Mouse (Mus musculus) heart, adult 18-20 months (tissue): ENCODE results near the gene Hmmr. TPM values are rescaled to one million over a fixed set of nuclear protein-coding genes. Genes with fewer than 3 reads are reported as not detected.
"Not testable (repeated sequence)": the region's sequence is repeated elsewhere in the genome, so short reads cannot be mapped to it uniquely, and the experiment has no call there.

Experiments
- DNase-seq, 2 experiments: peaks; one replicate each; pipeline ENCODE4 v3.0.0; 2021 to 2022; ENCODE audit warnings: mixed read lengths in 1 of 2
- long read RNA-seq, 2 experiments: library from polyadenylated mRNA; stranded (forward); transcript quantifications; one replicate each; pipeline ENCODE4 v2.0.0; 2021
- total RNA-seq, 2 experiments: library from RNA; stranded (reverse); gene quantifications; 2 replicates each; pipeline ENCODE4 v1.2.3; 2021

Hmmr gene
- total RNA-seq, result under 1 TPM; 0.25 to 0.49 TPM
- long read RNA-seq, experiment 1, result 0 reads
- long read RNA-seq, experiment 2, result 0 reads

DNA sequence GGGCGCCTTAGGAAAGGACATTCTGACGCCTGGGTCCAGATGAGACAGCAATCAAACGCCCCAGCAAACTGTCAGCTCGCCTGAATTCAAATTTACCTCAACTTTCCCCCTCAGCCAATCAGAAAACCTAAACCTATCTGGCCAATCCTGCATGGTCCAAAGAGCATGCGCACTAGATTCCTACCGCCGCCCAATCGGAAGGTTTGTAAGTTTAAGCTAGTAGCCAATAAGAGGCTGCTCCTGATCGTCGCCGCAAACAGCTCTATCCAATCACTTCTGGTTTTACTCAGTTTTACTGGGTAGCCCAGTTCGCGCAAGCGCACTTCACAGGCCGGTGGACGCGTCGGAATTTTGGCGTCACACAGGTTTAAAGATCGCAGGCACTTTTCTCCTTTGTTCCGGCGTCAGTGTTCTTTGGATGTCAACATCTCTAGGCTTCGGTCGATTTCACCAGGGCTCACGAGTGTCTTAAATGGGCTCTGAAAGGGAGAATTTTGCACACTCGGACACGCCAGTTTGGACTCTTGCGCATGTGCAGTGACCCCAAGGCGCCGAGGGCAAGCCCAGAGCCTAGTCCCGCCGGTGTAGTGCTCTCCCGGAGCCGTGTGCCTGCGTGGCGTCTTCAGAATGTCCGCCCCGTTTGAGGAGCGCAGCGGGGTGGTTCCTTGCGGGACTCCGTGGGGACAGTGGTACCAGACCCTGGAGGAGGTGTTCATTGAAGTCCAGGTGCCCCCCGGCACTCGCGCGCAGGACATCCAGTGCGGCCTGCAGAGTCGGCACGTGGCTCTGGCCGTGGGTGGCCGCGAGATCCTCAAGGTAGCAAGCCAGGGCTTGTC lies at the start of gene Hmmr, which contains the start of gene Nudcd2:
Gene Hmmr, minus strand, starts transcription at position 84 of the 836 bp plus-strand sequence.
Gene Nudcd2, plus strand, starts transcription at position 329 of the 836 bp plus-strand sequence.
- peak; percentile 94 to 97 for DNase-seq

GRCm38 (mm10) chr11:40781857-40782256 lies 48.6 kb upstream of the Hmmr start:
- DNase-seq, result no peak

- DNase-seq, result peak in 1 of 2 experiments; percentile 43
Observed at GRCm38 (mm10) chr11:40775315-40776269, 42.4 kb upstream of the Hmmr start.

DNA sequence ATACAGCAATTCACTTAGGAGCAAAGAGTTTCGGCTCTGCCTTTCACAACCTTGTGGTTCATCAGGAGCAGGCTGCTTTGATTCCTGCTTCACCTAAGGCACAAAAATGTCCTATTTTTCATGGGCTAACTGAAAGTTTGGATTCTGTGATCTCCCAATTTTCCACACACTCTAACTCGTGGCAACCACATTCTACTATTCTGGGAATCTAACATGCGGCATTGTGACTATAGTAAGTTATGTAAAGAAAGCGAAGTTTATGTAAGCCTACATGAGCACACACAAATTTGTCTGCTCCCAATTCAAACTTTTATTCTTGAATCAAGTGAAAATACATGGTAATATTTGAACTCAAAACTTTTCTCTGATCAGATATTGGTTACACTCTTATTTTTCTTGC lies 31.5 kb upstream of the Hmmr start:
- DNase-seq, result no peak

DNA sequence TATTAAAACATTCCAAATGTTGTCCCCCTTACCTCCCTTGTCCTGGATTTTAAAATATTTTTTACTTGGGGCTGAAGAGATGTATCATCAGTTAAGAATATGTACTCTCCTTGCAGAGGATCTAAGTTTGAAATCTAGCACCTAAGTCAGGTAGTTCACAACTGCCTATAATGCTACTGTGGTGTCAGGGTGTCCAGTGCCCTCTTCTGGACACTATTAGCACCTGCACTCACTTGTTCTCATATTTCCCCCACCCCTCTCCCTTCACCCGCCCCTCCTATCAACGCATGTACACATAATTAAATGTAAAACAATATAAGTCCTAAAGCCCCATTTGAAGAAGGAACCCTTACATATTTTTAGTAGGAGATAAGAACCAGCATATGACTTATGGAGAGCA lies 30.2 kb upstream of the Hmmr start:
- DNase-seq, result no peak

GRCm38 (mm10) chr11:40759896-40760295 lies 26.7 kb upstream of the Hmmr start:
- no peak for DNase-seq

DNA sequence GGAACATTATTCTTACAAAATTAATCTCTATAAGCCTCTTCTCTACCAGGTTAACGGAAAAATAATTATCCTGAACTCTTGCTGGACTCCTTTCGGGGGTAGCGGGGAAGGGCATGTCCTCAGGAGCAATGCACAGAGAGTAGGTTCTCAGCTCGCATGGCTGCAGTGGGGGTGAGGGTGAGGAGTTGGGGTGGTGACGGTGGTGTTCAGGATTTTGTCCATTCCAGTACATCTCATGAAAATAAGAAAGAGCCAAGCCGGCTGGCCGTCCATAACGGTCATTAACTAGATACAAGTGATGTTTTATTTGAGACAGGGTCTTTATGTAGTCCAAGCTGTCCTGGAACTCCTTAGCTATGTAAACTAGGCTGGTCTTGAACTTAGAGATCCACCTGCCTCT lies 22.7 kb upstream of the Hmmr start:
- DNase-seq, result no peak

DNA sequence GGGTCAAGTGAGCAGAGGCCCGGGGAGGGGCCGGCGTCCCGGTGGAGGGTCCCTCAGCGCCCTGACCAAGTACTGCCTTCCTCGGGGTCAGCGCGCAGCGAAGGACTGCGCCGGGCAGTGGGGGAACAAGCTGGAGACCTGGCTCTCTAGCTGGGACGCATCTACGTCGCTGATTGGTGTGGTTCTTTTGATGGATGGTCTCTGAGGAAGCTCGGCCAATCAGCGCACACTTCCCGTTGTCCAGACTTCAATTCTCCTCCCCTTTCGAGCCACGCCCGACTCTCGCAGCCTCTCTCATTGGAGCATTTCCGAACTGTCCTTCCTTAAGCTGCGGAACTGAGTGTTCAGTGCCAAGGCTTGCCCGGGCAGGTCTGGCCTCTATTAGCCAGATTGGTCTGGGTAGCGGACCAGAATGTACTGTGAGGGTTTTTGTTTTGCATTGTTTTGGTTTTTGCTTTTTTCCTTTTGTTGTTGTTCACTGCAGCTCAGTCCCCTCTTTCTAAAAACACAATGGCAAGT lies 21.9 kb upstream of the Hmmr start, which contains the start of gene Ccng1:
Gene Ccng1, minus strand, starts transcription at position 203 of the 519 bp plus-strand sequence.
- peak; percentile 95 to 98 for DNase-seq

DNA sequence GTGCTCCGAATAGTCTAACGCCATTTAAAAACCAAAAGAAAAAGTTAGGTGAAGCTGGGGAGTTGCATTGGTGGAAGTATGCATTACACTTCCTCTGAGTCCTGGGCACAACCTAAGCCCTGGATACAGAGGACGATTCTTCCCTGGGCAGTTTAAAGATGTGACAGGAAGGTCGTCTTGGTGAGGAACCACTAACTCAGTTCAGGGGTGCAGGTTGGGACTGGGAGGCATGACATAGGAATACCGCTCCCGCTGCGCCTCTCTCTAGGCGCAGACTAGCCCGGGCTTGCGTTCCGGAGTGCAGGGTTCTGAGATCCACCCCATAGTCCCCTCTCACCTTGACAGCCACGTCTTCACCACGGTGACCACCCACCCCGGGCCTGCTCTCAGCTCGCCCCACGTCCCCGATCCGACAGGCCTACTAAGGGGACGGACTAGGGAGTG lies 21.5 kb upstream of the Hmmr start:
- no peak for DNase-seq

GRCm38 (mm10) chr11:40753836-40754235 lies 20.6 kb upstream of the Hmmr start:
- peak; percentile 36 to 61 for DNase-seq

GRCm38 (mm10) chr11:40747716-40748115 lies 14.5 kb upstream of the Hmmr start:
- DNase-seq, result no peak

DNA sequence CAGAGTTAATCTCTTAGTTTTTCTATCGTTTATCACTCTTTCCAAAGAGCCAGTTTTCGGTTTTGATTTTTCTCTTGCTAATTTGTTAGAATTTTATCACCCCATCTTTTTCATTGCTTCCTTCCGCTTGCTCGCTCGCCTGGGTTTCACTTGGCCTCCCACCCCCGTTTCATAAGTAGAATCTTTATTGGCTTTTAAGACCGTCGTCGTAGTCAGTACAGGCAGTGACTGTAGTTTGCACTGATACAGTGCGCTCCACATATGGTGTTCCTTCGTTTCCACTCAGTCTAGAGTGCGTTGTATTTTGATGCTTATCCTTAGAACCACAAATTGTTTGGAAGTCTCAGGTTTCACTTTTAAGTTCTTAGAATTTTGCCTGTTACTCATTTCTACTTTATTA lies 13.1 kb upstream of the Hmmr start:
- DNase-seq, result no peak

DNA sequence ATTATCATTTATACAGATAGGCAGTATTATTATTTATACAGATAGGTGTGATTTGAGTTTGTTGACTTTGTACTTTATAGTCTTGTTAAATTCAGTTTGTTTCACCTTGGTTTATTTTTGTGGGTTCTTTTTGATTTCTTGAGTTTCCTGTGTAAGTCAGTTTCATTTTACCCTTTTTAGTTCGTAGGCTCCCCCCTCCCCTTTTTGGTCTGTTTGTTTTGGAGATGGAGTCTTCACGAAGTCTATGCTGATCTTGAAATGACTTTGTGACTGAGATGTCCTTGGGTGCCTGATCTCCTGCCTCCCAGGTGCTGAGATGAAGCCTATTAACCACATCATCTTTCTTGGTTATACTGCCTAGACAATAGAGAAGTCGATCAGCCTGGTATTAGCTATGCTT lies 11.1 kb upstream of the Hmmr start:
- no peak for DNase-seq

DNA sequence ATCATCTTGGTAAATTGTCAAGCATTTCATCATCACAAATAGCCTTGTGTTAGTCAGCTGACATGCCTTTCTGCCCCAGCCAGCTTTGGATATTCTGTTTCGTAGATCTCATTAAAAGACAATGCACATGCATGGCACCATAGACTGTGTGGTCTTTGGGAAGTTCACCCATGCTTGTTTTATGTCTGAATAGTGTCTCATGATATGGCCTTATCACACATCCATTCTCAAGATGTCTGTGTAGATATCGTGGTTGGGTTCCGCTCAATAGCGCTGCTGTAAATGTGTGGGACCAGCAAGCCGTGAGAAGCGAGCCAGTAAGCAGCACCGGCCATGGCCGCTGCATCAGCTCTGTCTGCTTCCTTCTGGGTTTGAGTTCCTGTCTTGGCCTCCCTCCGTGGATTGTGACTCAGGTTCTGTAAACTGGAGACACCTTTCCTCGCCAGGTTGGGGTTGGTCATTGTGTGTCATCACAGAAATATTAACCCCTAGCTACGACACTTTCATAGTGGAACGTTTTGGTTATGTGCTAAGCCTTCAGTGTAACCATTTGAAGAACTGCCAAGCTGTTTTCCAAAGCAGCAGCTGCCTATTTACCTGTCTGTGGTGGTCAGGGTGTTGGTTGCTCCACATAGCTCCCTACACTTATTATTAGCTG lies 8.5 kb upstream of the Hmmr start:
- DNase-seq, result no peak

DNA sequence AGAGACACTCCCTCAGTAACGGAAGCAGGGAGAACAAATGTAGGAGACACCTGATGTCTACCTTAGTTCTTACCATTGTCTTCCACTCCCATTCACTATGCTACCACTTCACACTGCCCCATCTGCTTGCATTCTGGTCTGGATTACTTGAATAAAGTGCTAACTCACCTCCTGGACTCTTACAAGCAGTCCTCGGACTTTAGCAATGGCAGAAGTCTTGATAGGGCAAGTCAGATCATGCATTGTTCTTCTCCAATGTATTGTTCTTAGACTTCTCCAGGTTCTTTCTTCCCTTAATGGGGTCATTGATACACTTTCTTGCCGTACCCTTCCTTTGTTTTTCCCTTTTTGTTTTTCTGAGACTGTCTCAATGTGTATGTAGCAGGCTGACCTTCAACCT lies 4.1 kb upstream of the Hmmr start:
- no peak for DNase-seq

DNA sequence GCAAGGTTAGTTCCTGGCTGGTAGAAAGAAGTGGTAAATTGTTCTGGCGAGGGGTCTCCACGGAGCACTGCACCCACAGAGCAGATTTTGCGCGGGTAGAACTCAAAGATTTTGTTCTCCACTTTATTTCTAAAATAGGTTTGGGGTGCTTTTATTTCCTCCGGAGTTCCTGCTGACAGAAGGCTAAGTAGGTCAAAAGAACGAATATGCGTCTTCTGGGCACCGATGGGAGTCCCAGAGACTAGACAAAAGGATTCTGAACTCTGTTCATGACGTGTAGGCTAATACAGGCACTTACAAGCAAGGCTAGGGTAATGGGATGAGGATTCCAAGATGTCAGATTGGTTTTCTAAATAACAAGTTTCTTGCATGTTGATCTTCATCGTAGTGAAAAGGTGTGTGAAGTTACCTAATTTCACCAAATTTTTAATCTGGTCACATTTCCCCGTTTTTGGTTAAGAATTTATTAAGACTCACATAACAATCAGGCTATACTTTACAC lies 1.1 kb upstream of the Hmmr start:
- no peak for DNase-seq

- DNase-seq, result no peak
Observed at GRCm38 (mm10) chr11:40732997-40733338, 254 bp downstream of the Hmmr start.

DNA sequence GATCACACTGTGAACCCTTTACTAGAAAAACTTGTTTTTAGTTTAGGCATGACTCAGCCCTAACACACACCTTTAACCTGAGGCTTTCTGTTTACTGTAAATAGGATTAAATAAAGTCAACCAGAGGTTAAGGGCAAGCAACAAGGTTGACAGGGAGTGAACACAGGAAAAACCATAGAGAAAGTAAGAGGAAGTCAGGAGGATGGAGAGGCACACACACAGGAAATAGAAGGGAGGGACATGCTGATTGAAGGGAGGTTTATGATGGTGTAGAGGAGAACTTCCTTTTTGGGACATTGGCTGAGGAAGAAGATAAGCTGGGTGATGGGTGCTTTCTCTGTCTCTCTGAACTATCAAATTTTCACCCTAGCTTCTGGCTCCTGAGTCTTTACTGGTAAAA lies 14.9 kb downstream of the Hmmr start:
- no peak for DNase-seq

- no peak for DNase-seq
Observed at GRCm38 (mm10) chr11:40715524-40715923, 17.7 kb downstream of the Hmmr start.

GRCm38 (mm10) chr11:40713858-40714257 lies 19.4 kb downstream of the Hmmr start:
- peak; percentile 22 to 43 for DNase-seq

- not testable (repeated sequence) for DNase-seq
Observed at GRCm38 (mm10) chr11:40709899-40710298, 23.3 kb downstream of the Hmmr start.

- no peak for DNase-seq
Observed at GRCm38 (mm10) chr11:40695103-40695502, 38.1 kb downstream of the Hmmr start, which contains the start of gene Mat2b. TSS of gene Mat2b (minus strand) at chr11:40695203.
